Mouse (Mus musculus) megakaryocyte-erythroid progenitor cell, adult 5-6 weeks (primary cell): ENCODE measurements around the gene Thop1. TPM values are rescaled to one million over a fixed set of nuclear protein-coding genes. Genes with fewer than 3 reads are reported as not detected.
A peak's percentile ranks its signal among the peaks of the same experiment; 100 is the strongest.
"Not testable (repeated sequence)": the region's sequence is repeated elsewhere in the genome, so short reads cannot be mapped to it uniquely, and the experiment has no call there.

Source experiments
- ATAC-seq: replicated peaks from 2 replicates; pipeline ENCODE4 v1.8.0; 2016; ENCODE audit warnings: mild to moderate bottlenecking, inconsistent platforms; ENCODE audit not compliant: severe bottlenecking, poor library complexity, low FRiP score, low TSS enrichment
- total RNA-seq, 2 experiments: library from RNA; stranded (forward) in 1 of 2; stranded (reverse) in 1 of 2; fragments of 200-1000, 215-1000 nt in 1 of 2; fragments of >200 nt in 1 of 2; fragmentation: Nextera tagmentation in 1 of 2; gene quantifications; 2 replicates each; pipeline ENCODE4 v1.2.3; 2014 to 2017

Thop1 gene
- total RNA-seq (2014; fragmentation: Nextera tagmentation) (40.7 and 52.0 TPM in 2 replicates), total RNA-seq (2017) (46.0 and 58.3 TPM in 2 replicates)

- ATAC-seq = peak; percentile 95
Measured at GRCm38 (mm10) chr10:81069836-81070235, at the start of gene Thop1. Gene Thop1, plus strand, starts transcription at chr10:81070035.

- no peak for ATAC-seq
Measured at GRCm38 (mm10) chr10:81020207-81020606, 49.6 kb upstream of the Thop1 start.

GRCm38 (mm10) chr10:81021547-81022110 is 48.2 kb upstream of the Thop1 start:
- no peak for ATAC-seq

GRCm38 (mm10) chr10:81022744-81023143 is 47.1 kb upstream of the Thop1 start:
- no peak for ATAC-seq

GRCm38 (mm10) chr10:81024346-81024937 is 45.4 kb upstream of the Thop1 start:
- ATAC-seq = no peak

GRCm38 (mm10) chr10:81025047-81025621 is 44.7 kb upstream of the Thop1 start:
- ATAC-seq = no peak

GRCm38 (mm10) chr10:81025639-81026275 is 44.1 kb upstream of the Thop1 start, which contains the start of gene Diras1:
Gene Diras1, minus strand, starts transcription at chr10:81025662.
- no peak for ATAC-seq

GRCm38 (mm10) chr10:81026857-81027256 is 43.0 kb upstream of the Thop1 start:
- ATAC-seq = no peak

- no peak for ATAC-seq
Measured at GRCm38 (mm10) chr10:81027331-81027730, 42.5 kb upstream of the Thop1 start.

GRCm38 (mm10) chr10:81028219-81028618 is 41.6 kb upstream of the Thop1 start:
- ATAC-seq = no peak

GRCm38 (mm10) chr10:81029031-81029430 is 40.8 kb upstream of the Thop1 start:
- no peak for ATAC-seq

GRCm38 (mm10) chr10:81033586-81033985 is 36.2 kb upstream of the Thop1 start:
- ATAC-seq = no peak

GRCm38 (mm10) chr10:81036251-81036650 is 33.6 kb upstream of the Thop1 start:
- ATAC-seq = no peak

GRCm38 (mm10) chr10:81036988-81037580 is 32.8 kb upstream of the Thop1 start, which contains the start of gene Slc39a3:
Gene Slc39a3, minus strand, starts transcription at chr10:81037426.
- ATAC-seq = peak; percentile 97

- ATAC-seq = peak; percentile 58; the same call in 1 of the 2 replicates
Measured at GRCm38 (mm10) chr10:81041458-81042175, 28.2 kb upstream of the Thop1 start.

- not testable (repeated sequence) for ATAC-seq
Measured at GRCm38 (mm10) chr10:81045246-81045645, 24.6 kb upstream of the Thop1 start.

- peak; percentile 32 for ATAC-seq
Measured at GRCm38 (mm10) chr10:81050645-81051044, 19.2 kb upstream of the Thop1 start.

GRCm38 (mm10) chr10:81051133-81051532 is 18.7 kb upstream of the Thop1 start:
- ATAC-seq = peak; percentile 72

- no peak for ATAC-seq
Measured at GRCm38 (mm10) chr10:81052577-81052976, 17.3 kb upstream of the Thop1 start.
